Mouse (Mus musculus) lung, embryonic 15.5 days (tissue): ENCODE data around the gene Usp13. TPM values are rescaled to one million over a fixed set of nuclear protein-coding genes. Genes with fewer than 3 reads are reported as not detected.
A peak's percentile ranks its signal among the peaks of the same experiment; 100 is the strongest.

Source experiments
- ATAC-seq: fragments of 200-750 bp; cut with Nextera tagmentation; 2 replicates; pipeline ENCODE4 v1.8.0; 2017; ENCODE audit warnings: moderate number of reproducible peaks, borderline replicate concordance; ENCODE audit not compliant: low FRiP score, low TSS enrichment; ENCODE audit errors: extremely low read depth
- H3K27ac ChIP-seq: fragments of 300-500 bp; sonication (generic); 2 replicates; pipeline ENCODE4 v1.5.1; 2015; ENCODE audit warnings: moderate library complexity, mild to moderate bottlenecking, inconsistent platforms
- H3K27me3 ChIP-seq: fragments of 300-500 bp; sonication (generic); 2 replicates; pipeline ENCODE4 v1.6.1; 2015; ENCODE audit warnings: inconsistent platforms
- H3K36me3 ChIP-seq: fragments of 300-500 bp; sonication (generic); 2 replicates; pipeline ENCODE4 v1.6.1; 2015; ENCODE audit warnings: inconsistent platforms
- H3K4me1 ChIP-seq: fragments of 300-500 bp; sonication (generic); 2 replicates; pipeline ENCODE4 v1.6.1; 2015; ENCODE audit warnings: inconsistent platforms
- H3K4me2 ChIP-seq: fragments of 300-500 bp; sonication (generic); 2 replicates; pipeline ENCODE4 v1.6.1; 2015; ENCODE audit warnings: inconsistent platforms, mild to moderate bottlenecking, moderate library complexity
- H3K4me3 ChIP-seq: fragments of 300-500 bp; sonication (generic); 2 replicates; pipeline ENCODE4 v1.5.1; 2015; ENCODE audit warnings: mild to moderate bottlenecking, inconsistent platforms
- H3K9ac ChIP-seq: fragments of 300-500 bp; sonication (generic); 2 replicates; pipeline ENCODE4 v1.6.1; 2015; ENCODE audit warnings: inconsistent platforms
- H3K9me3 ChIP-seq: fragments of 300-500 bp; sonication (generic); 2 replicates; pipeline ENCODE4 v1.6.1; 2016; ENCODE audit warnings: inconsistent platforms
- WGBS: fragments of 180-500 bp; shearing (Covaris S2); methylation state at CpG from one replicate; pipeline ENCODE4 v1.1.7; 2015; 5-methylcytosine and 5-hydroxymethylcytosine counted together
- polyA plus RNA-seq: library from polyadenylated mRNA; unstranded; fragments of >200 nt; fragmentation: Nextera tagmentation; extraction: Ambion mirVana; gene quantifications from 2 replicates; pipeline ENCODE4 v1.2.1, GENCODE M21; 2015

Usp13 gene
- 4.9 and 6.2 TPM in 2 replicates for polyA plus RNA-seq

GRCm38 (mm10) chr3:32817357-32818326 is at the start of gene Usp13:
Gene Usp13 (plus strand): TSS chr3:32817546.
- Histone ChIP-seq H3K4me1 (peaks cover 8% of the 10 kb centered on the region), H3K9me3 (no peaks in the 10 kb centered on the region), H3K36me3 (no peaks in the 10 kb centered on the region), H3K4me2 (peak within 1 kb of the TSS; percentile 92), H3K9ac (peak within 1 kb of the TSS; percentile 69), H3K27ac (peak within 1 kb of the TSS; percentile 90), H3K27me3 (no peaks in the 10 kb centered on the region; the same call in 1 of the 2 replicates), H3K4me3 (peak within 1 kb of the TSS; percentile 88)
- ATAC-seq = peak; percentile 90
- under 1% methylated on average over 74 of the region's 84 CpGs for WGBS

GRCm38 (mm10) chr3:32770781-32771180 is 46.6 kb upstream of the Usp13 start:
- WGBS = 68% methylated on average over 2 of the region's 2 CpGs
- no peak overlapping the region for H3K4me2 ChIP-seq
- H3K4me1 ChIP-seq = no peaks in the 10 kb centered on the region
- ATAC-seq = no peak
- no peak overlapping the region for H3K4me3 ChIP-seq
- H3K9ac ChIP-seq = no peak overlapping the region
- no peaks in the 10 kb centered on the region for H3K36me3 ChIP-seq
- no peak overlapping the region for H3K27ac ChIP-seq
- no peaks in the 10 kb centered on the region for H3K27me3 ChIP-seq
- no peaks in the 10 kb centered on the region for H3K9me3 ChIP-seq

- WGBS = 3% methylated on average over 9 of the region's 9 CpGs
- no peaks in the 10 kb centered on the region for H3K9me3 ChIP-seq
- peak overlapping the region; percentile 92 for H3K4me2 ChIP-seq
- H3K4me1 ChIP-seq = peaks cover 4% of the 10 kb centered on the region; the same call in 1 of the 2 replicates
- peak; percentile 44; the same call in 1 of the 2 replicates for ATAC-seq
- H3K27ac ChIP-seq = peak overlapping the region; percentile 90
- peak overlapping the region; percentile 88 for H3K4me3 ChIP-seq
- H3K27me3 ChIP-seq = no peaks in the 10 kb centered on the region; the same call in 1 of the 2 replicates
- no peaks in the 10 kb centered on the region for H3K36me3 ChIP-seq
- peak overlapping the region; percentile 69 for H3K9ac ChIP-seq
These were observed 367 bp upstream of the Usp13 start for GRCm38 (mm10) chr3:32817001-32817356.

GRCm38 (mm10) chr3:32818327-32818900 is 1.1 kb downstream of the Usp13 start:
- Histone ChIP-seq H3K9ac (0 out of 2 replicates have a peak overlapping the region, but pooled peaks have one; percentile 7), H3K4me3 (peak overlapping the region; percentile 88), H3K27ac (no peak overlapping the region), H3K27me3 (no peaks in the 10 kb centered on the region; the same call in 1 of the 2 replicates), H3K9me3 (no peaks in the 10 kb centered on the region), H3K36me3 (no peaks in the 10 kb centered on the region), H3K4me1 (peaks cover 8% of the 10 kb centered on the region), H3K4me2 (peak overlapping the region; percentile 92)
- ATAC-seq = no peak
- WGBS = 4% methylated on average over 12 of the region's 12 CpGs

GRCm38 (mm10) chr3:32822620-32823019 is 5.3 kb downstream of the Usp13 start:
- Histone ChIP-seq H3K36me3 (no peaks in the 10 kb centered on the region), H3K4me3 (no peak overlapping the region), H3K27ac (peak overlapping the region; percentile 25; the same call in 1 of the 2 replicates), H3K9me3 (no peaks in the 10 kb centered on the region), H3K9ac (no peak overlapping the region), H3K27me3 (no peaks in the 10 kb centered on the region; the same call in 1 of the 2 replicates), H3K4me1 (peaks cover 20% of the 10 kb centered on the region), H3K4me2 (no peak overlapping the region; the same call in 1 of the 2 replicates)
- ATAC-seq = no peak
- WGBS = 22% methylated on average over 3 of the region's 3 CpGs

GRCm38 (mm10) chr3:32824923-32825322 is 7.6 kb downstream of the Usp13 start:
- no peaks in the 10 kb centered on the region for H3K27me3 ChIP-seq
- ATAC-seq = no peak
- no peak overlapping the region for H3K4me2 ChIP-seq
- H3K4me1 ChIP-seq = peaks cover 16% of the 10 kb centered on the region
- WGBS = 58% methylated on average over 5 of the region's 5 CpGs
- H3K36me3 ChIP-seq = no peaks in the 10 kb centered on the region
- H3K4me3 ChIP-seq = no peak overlapping the region
- H3K9ac ChIP-seq = no peak overlapping the region
- no peaks in the 10 kb centered on the region for H3K9me3 ChIP-seq
- no peak overlapping the region for H3K27ac ChIP-seq

- Histone ChIP-seq H3K27ac (no peak overlapping the region), H3K27me3 (no peaks in the 10 kb centered on the region), H3K9me3 (no peaks in the 10 kb centered on the region), H3K4me1 (peaks cover 16% of the 10 kb centered on the region), H3K4me3 (no peak overlapping the region), H3K4me2 (no peak overlapping the region), H3K9ac (no peak overlapping the region), H3K36me3 (no peaks in the 10 kb centered on the region)
- WGBS = 92% methylated on average over 3 of the region's 3 CpGs
- ATAC-seq = no peak
These were observed 8.7 kb downstream of the Usp13 start for GRCm38 (mm10) chr3:32825964-32826479.

- Histone ChIP-seq H3K9me3 (no peaks in the 10 kb centered on the region), H3K9ac (no peak overlapping the region), H3K4me3 (no peak overlapping the region), H3K4me2 (no peak overlapping the region), H3K27me3 (no peaks in the 10 kb centered on the region), H3K36me3 (no peaks in the 10 kb centered on the region), H3K4me1 (peaks cover 16% of the 10 kb centered on the region), H3K27ac (no peak overlapping the region)
- WGBS = 56% methylated on average over 6 of the region's 6 CpGs
- no peak for ATAC-seq
These were observed 9.4 kb downstream of the Usp13 start for GRCm38 (mm10) chr3:32826701-32827100.

GRCm38 (mm10) chr3:32833871-32834270 is 16.5 kb downstream of the Usp13 start:
- no peaks in the 10 kb centered on the region for H3K27me3 ChIP-seq
- ATAC-seq = no peak
- no peak overlapping the region for H3K9ac ChIP-seq

GRCm38 (mm10) chr3:32837847-32838246 is 20.5 kb downstream of the Usp13 start:
- no peaks in the 10 kb centered on the region for H3K4me1 ChIP-seq
- no peak overlapping the region for H3K4me3 ChIP-seq
- no peak overlapping the region for H3K9ac ChIP-seq
- no peak overlapping the region for H3K4me2 ChIP-seq
- H3K27ac ChIP-seq = no peak overlapping the region
- H3K27me3 ChIP-seq = no peaks in the 10 kb centered on the region
- 86% methylated on average over 7 of the region's 7 CpGs for WGBS
- H3K9me3 ChIP-seq = no peaks in the 10 kb centered on the region
- 0 out of 2 replicates have a peak, but pooled peaks cover 3% of the 10 kb centered on the region for H3K36me3 ChIP-seq
- no peak for ATAC-seq

More at GRCm38 (mm10) chr3:32833871-32834270, 16.5 kb downstream of the Usp13 start:
- 0 out of 2 replicates have a peak, but pooled peaks cover 2% of the 10 kb centered on the region for H3K36me3 ChIP-seq
- H3K9me3 ChIP-seq = no peaks in the 10 kb centered on the region
- no peak overlapping the region for H3K27ac ChIP-seq
- no peak overlapping the region for H3K4me3 ChIP-seq
- H3K4me2 ChIP-seq = no peak overlapping the region
- H3K4me1 ChIP-seq = no peaks in the 10 kb centered on the region
- 61% methylated on average over 2 of the region's 2 CpGs for WGBS

- H3K4me2 ChIP-seq = no peak overlapping the region
- WGBS = 70% methylated on average over 16 of the region's 16 CpGs
- H3K27me3 ChIP-seq = no peaks in the 10 kb centered on the region
These were observed 39.2 kb downstream of the Usp13 start for GRCm38 (mm10) chr3:32856362-32857107.

More at GRCm38 (mm10) chr3:32856362-32857107, 39.2 kb downstream of the Usp13 start:
- H3K4me1 ChIP-seq = no peaks in the 10 kb centered on the region
- no peak overlapping the region for H3K9ac ChIP-seq
- no peak overlapping the region for H3K27ac ChIP-seq
- no peaks in the 10 kb centered on the region for H3K36me3 ChIP-seq
- H3K9me3 ChIP-seq = no peaks in the 10 kb centered on the region
- H3K4me3 ChIP-seq = no peak overlapping the region
- no peak for ATAC-seq
